Mouse (Mus musculus) stomach, postnatal 0 days (tissue): ENCODE measurements at regions not wholly inside any gene's neighbourhood (a gene's known extent, or its start where the extent isn't known, plus 50 kb on each side); places are given as distances from the start of the nearest gene placed in this dataset.

Experiments
- CTCF ChIP-seq: IDR thresholded peaks from 2 replicates; pipeline ENCODE4 v1.5.1; 2016; ENCODE audit warnings: antibody characterized with exemption, low read depth, mild to moderate bottlenecking, moderate library complexity
- EP300 ChIP-seq: optimal IDR thresholded peaks from 2 replicates; pipeline ENCODE3; 2016; ENCODE audit warnings: antibody characterized with exemption

GRCm38 (mm10) chr14:118379624-118380023 is 112.9 kb downstream of the Gm9376 start:
- no peak for TF ChIP-seq CTCF
- TF ChIP-seq EP300: no peak
